Comparison of ENCODE assay signal across 8 mouse cellular contexts in genomic region chr6:87838551-87839197, GRCm38 (mm10). TPM values are rescaled to one million over a fixed set of nuclear protein-coding genes. Genes with fewer than 3 reads are reported as not detected.
DNase-seq lines count a peak whose midpoint lies in the region; ATAC-seq and TF ChIP-seq lines count a peak whose summit lies in the region.

Isy1 (minus strand) TSS chr6:87838798.

- TF ChIP-seq POLR2A in testis, adult 2 months (IDR thresholded peaks at IDR 0.05; ENCODE audit: control insufficient read depth, low read depth, low read length): peak; percentile 94

- DNase-seq in c-Kit-positive CD71-positive TER-119-positive erythroid progenitor cells, embryonic 14.5 days (ENCODE audit: low spot score): peak; percentile 96
- DNase-seq in heart, postnatal 0 days (ENCODE audit: low spot score): peak; percentile 99
- peak; percentile 93 to 96 for DNase-seq in kidney, postnatal 4 days

- peaks cover 63% of the 10 kb centered on the region for H3K36me3 ChIP-seq in E14TG2a.4 (ENCODE audit: insufficient read depth, low read length)
- peaks cover 28% of the 10 kb centered on the region for H3K36me3 ChIP-seq in forebrain, embryonic 12.5 days (replicated peaks)
- H3K36me3 ChIP-seq in heart, postnatal 0 days (replicated peaks; ENCODE audit: control insufficient read depth, insufficient read depth, low read length): peaks cover 35% of the 10 kb centered on the region
- H3K36me3 ChIP-seq in liver, embryonic 16.5 days (ENCODE audit: control insufficient read depth, insufficient read depth): peaks cover 24% of the 10 kb centered on the region
- peaks cover 47% of the 10 kb centered on the region for H3K36me3 ChIP-seq in neural tube, embryonic 13.5 days
- no peaks in the 10 kb centered on the region for H3K36me3 ChIP-seq in testis, adult 2 months (ENCODE audit: control insufficient read depth, insufficient read depth, low read length)

- under 1% methylated on average over 46 of the region's 46 CpGs for WGBS in forebrain, embryonic 12.5 days
- under 1% methylated on average over 46 of the region's 46 CpGs for WGBS in heart, postnatal 0 days
- WGBS in liver, embryonic 16.5 days (ENCODE audit: insufficient replicate concordance): under 1% methylated on average over 46 of the region's 46 CpGs
- WGBS in neural tube, embryonic 13.5 days: under 1% methylated on average over 46 of the region's 46 CpGs

- peak; percentile 97 for ATAC-seq in forebrain, embryonic 12.5 days (ENCODE audit: low FRiP score)
- peak; percentile 97 for ATAC-seq in heart, postnatal 0 days (ENCODE audit: insufficient read depth, low read depth)
- peak; percentile 97 for ATAC-seq in liver, embryonic 16.5 days (ENCODE audit: low read depth)
- peak; percentile 98 for ATAC-seq in neural tube, embryonic 13.5 days (ENCODE audit: low read depth)

- peak within 1 kb of the TSS; percentile 97 for H3K4me3 ChIP-seq in E14TG2a.4 (replicated peaks; ENCODE audit: low read length)
- H3K4me3 ChIP-seq in forebrain, embryonic 12.5 days (replicated peaks): peak within 1 kb of the TSS; percentile 79
- peak within 1 kb of the TSS; percentile 65 for H3K4me3 ChIP-seq in heart, postnatal 0 days (ENCODE audit: low read depth, low read length)
- H3K4me3 ChIP-seq in liver, embryonic 16.5 days (ENCODE audit: low read depth, low read length): peak within 1 kb of the TSS; percentile 90
- H3K4me3 ChIP-seq in neural tube, embryonic 13.5 days: peak within 1 kb of the TSS; percentile 84
- peak within 1 kb of the TSS; percentile 94 for H3K4me3 ChIP-seq in testis, adult 2 months (ENCODE audit: control insufficient read depth, low read depth, low read length)

- peak; percentile 85; the same call in 1 of the 2 replicates for TF ChIP-seq EP300 in heart, postnatal 0 days (IDR thresholded peaks at IDR 0.05; ENCODE audit: low read depth)

- peak within 1 kb of the TSS; percentile 76 for H3K4me2 ChIP-seq in forebrain, embryonic 12.5 days
- peak within 1 kb of the TSS; percentile 74 for H3K4me2 ChIP-seq in heart, postnatal 0 days (ENCODE audit: low read depth, low read length)
- peak within 1 kb of the TSS; percentile 85 for H3K4me2 ChIP-seq in liver, embryonic 16.5 days (ENCODE audit: low read depth, low read length)
- peak within 1 kb of the TSS; percentile 76 for H3K4me2 ChIP-seq in neural tube, embryonic 13.5 days

- H3K4me1 ChIP-seq in E14TG2a.4 (replicated peaks; ENCODE audit: low read depth, low read length): peaks cover 42% of the 10 kb centered on the region
- H3K4me1 ChIP-seq in forebrain, embryonic 12.5 days: peaks cover 21% of the 10 kb centered on the region
- peaks cover 7% of the 10 kb centered on the region; the same call in 1 of the 2 replicates for H3K4me1 ChIP-seq in heart, postnatal 0 days (ENCODE audit: control insufficient read depth, insufficient read depth)
- peaks cover 15% of the 10 kb centered on the region for H3K4me1 ChIP-seq in liver, embryonic 16.5 days (ENCODE audit: control insufficient read depth, low read depth, low read length)
- H3K4me1 ChIP-seq in neural tube, embryonic 13.5 days (replicated peaks): peaks cover 23% of the 10 kb centered on the region
- no peaks in the 10 kb centered on the region; the same call in 1 of the 2 replicates for H3K4me1 ChIP-seq in testis, adult 2 months (ENCODE audit: control insufficient read depth, insufficient read depth, low read length)

- peak within 1 kb of the TSS; percentile 87 for H3K9ac ChIP-seq in forebrain, embryonic 12.5 days
- H3K9ac ChIP-seq in heart, postnatal 0 days (replicated peaks; ENCODE audit: low read depth, low read length): peak within 1 kb of the TSS; percentile 75
- H3K9ac ChIP-seq in liver, embryonic 16.5 days (ENCODE audit: low read depth, low read length): peak within 1 kb of the TSS; percentile 92
- H3K9ac ChIP-seq in neural tube, embryonic 13.5 days: peak within 1 kb of the TSS; percentile 91

- TF ChIP-seq CTCF in E14TG2a.4 (conservative IDR thresholded peaks at IDR 0.05; ENCODE audit: low read length): no peak
- TF ChIP-seq CTCF in heart, postnatal 0 days (IDR thresholded peaks at IDR 0.05; ENCODE audit: low read depth): no peak
- no peak for TF ChIP-seq CTCF in testis, adult 2 months (IDR thresholded peaks at IDR 0.05; ENCODE audit: control insufficient read depth, insufficient read depth, insufficient replicate concordance, low read depth, low read length)

- H3K9me3 ChIP-seq in E14TG2a.4 (ENCODE audit: low read length): no peaks in the 10 kb centered on the region
- H3K9me3 ChIP-seq in forebrain, embryonic 12.5 days: no peaks in the 10 kb centered on the region
- no peaks in the 10 kb centered on the region for H3K9me3 ChIP-seq in heart, postnatal 0 days (replicated peaks; ENCODE audit: control insufficient read depth, low read length)
- H3K9me3 ChIP-seq in liver, embryonic 16.5 days (replicated peaks; ENCODE audit: control insufficient read depth, low read length): no peaks in the 10 kb centered on the region
- no peaks in the 10 kb centered on the region for H3K9me3 ChIP-seq in neural tube, embryonic 13.5 days

- H3K27me3 ChIP-seq in E14TG2a.4 (ENCODE audit: insufficient read depth, low read length): no peaks in the 10 kb centered on the region
- H3K27me3 ChIP-seq in forebrain, embryonic 12.5 days: no peaks in the 10 kb centered on the region
- H3K27me3 ChIP-seq in heart, postnatal 0 days (ENCODE audit: control insufficient read depth, insufficient read depth, low read length): no peaks in the 10 kb centered on the region
- no peaks in the 10 kb centered on the region for H3K27me3 ChIP-seq in liver, embryonic 16.5 days (ENCODE audit: control insufficient read depth, insufficient read depth, low read depth, low read length)
- no peaks in the 10 kb centered on the region for H3K27me3 ChIP-seq in neural tube, embryonic 13.5 days
- H3K27me3 ChIP-seq in testis, adult 2 months (ENCODE audit: control insufficient read depth, insufficient read depth, low read length): no peaks in the 10 kb centered on the region

- peak within 1 kb of the TSS; percentile 93 for H3K27ac ChIP-seq in forebrain, embryonic 12.5 days
- peak within 1 kb of the TSS; percentile 97 for H3K27ac ChIP-seq in heart, postnatal 0 days (ENCODE audit: low read depth)
- H3K27ac ChIP-seq in liver, embryonic 16.5 days (ENCODE audit: low read length): peak within 1 kb of the TSS; percentile 99
- peak within 1 kb of the TSS; percentile 96 for H3K27ac ChIP-seq in neural tube, embryonic 13.5 days (replicated peaks)
- peak within 1 kb of the TSS; percentile 95 for H3K27ac ChIP-seq in testis, adult 2 months (ENCODE audit: control insufficient read depth, insufficient read depth, low read depth, low read length)

RNA-seq across cellular contexts. Expression of gene Isy1, which starts in this region (rescaled TPM):
- polyA plus RNA-seq in forebrain, embryonic 12.5 days (2016; fragmentation: Nextera tagmentation; extraction: Ambion mirVana): 68.1 and 71.2 TPM in 2 replicates
- 5.6 and 40.5 TPM in 2 replicates for total RNA-seq in heart, postnatal 0 days (2014; rRNA removed; ENCODE audit: low replicate concordance)
- polyA plus RNA-seq in heart, postnatal 0 days (2015; fragmentation: Nextera tagmentation; extraction: Ambion mirVana): 16.7 and 18.4 TPM in 2 replicates
- polyA plus RNA-seq in liver, embryonic 16.5 days (2015; fragmentation: Nextera tagmentation; extraction: Ambion mirVana): 17.5 and 24.2 TPM in 2 replicates
- 28.9 and 31.0 TPM in 2 replicates for polyA plus RNA-seq in neural tube, embryonic 13.5 days (2015; fragmentation: Nextera tagmentation; extraction: Ambion mirVana)
- 6.4 and 6.7 TPM in 2 replicates for polyA plus RNA-seq in testis, adult 2 months (2012; rRNA removed)

Comparison
In these comparisons a context has a peak if more than half of its experiments do, and no peak if none do; other contexts are left out.
1. Peak in every context shown above with its lines: DNase-seq, ATAC-seq, H3K4me3 ChIP-seq and H3K27ac ChIP-seq.